Mouse (Mus musculus): ENCODE data around the gene Trafd1. TPM values are rescaled to one million over a fixed set of nuclear protein-coding genes. Genes with fewer than 3 reads are reported as not detected.
"Not testable (repeated sequence)": the region's sequence is repeated elsewhere in the genome, so short reads cannot be mapped to it uniquely, and the experiment has no call there.

Gene Trafd1
- polyA plus RNA-seq, 1 experiment from 2014 or later: 75.9 TPM

DNA sequence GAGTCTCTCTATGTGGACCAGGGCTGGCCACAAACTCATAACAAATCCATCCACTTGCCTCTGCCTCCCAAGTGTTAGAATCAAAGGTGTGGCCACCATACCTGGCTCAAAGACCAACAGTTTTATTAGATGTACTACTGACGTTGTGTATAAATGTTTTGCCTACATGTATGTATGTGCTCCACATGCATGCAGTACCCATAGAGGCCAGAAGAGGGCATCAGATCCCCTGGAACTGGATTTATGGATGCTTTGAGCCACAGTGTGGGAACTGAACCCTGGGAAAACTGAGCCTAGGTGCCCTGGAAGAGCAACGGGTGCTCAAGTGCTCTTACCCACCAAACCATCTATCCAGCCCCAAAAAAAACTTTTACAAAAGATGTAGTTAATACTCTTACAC is 4.7 kb downstream of the Trafd1 start:
- no peaks in the 10 kb centered on the region for H3K27me3 ChIP-seq
- no peaks in the 10 kb centered on the region for H3K9me3 ChIP-seq
- no peak overlapping the region for H3K4me2 ChIP-seq
- H3K4me1 ChIP-seq: peaks cover 16% of the 10 kb centered on the region
- ATAC-seq (ENCODE audit: insufficient number of reproducible peaks, low FRiP score, low TSS enrichment, low read depth): no peak
- no peak overlapping the region for H3K4me3 ChIP-seq
- peaks cover 63% of the 10 kb centered on the region for H3K36me3 ChIP-seq
- no peak overlapping the region for H3K27ac ChIP-seq
- WGBS: 87% methylated on average over 2 of the region's 2 CpGs
- no peak overlapping the region for H3K9ac ChIP-seq

DNA sequence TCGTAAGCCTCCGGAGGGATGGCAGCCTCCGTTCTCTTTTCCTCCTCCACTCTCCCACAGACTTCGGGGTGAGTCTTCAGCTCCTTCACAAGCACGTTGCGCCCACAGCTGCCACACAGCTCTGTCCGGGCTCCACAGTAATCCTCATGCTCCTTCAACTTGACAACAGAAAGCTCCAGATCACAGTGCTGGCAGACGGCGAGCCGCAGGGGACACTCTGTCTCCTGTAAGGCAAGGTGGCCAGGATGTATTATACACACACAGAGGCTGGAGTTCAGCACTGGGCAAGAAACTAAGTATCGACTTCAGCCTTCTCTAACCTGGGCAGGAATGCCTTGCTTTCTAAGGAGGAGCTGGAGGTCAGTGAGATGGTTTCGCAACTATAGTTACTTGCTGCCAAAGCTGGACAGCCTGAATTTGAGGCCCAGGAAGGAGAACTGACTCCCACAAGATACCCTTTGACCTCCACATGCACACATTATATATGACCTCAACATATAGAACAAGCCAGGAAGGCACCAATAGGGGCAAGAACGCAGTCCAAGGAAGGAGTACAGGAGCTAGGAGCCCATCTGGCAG is 6.7 kb downstream of the Trafd1 start:
- H3K36me3 ChIP-seq: peaks cover 78% of the 10 kb centered on the region
- ATAC-seq (ENCODE audit: insufficient number of reproducible peaks, low FRiP score, low TSS enrichment, low read depth): no peak
- peaks cover 7% of the 10 kb centered on the region for H3K4me1 ChIP-seq
- H3K9ac ChIP-seq: no peak overlapping the region
- no peak overlapping the region for H3K4me3 ChIP-seq
- H3K4me2 ChIP-seq: no peak overlapping the region
- H3K27ac ChIP-seq: no peak overlapping the region
- H3K9me3 ChIP-seq: no peaks in the 10 kb centered on the region
- 91% methylated on average over 13 of the region's 13 CpGs for WGBS
- H3K27me3 ChIP-seq: no peaks in the 10 kb centered on the region

DNA sequence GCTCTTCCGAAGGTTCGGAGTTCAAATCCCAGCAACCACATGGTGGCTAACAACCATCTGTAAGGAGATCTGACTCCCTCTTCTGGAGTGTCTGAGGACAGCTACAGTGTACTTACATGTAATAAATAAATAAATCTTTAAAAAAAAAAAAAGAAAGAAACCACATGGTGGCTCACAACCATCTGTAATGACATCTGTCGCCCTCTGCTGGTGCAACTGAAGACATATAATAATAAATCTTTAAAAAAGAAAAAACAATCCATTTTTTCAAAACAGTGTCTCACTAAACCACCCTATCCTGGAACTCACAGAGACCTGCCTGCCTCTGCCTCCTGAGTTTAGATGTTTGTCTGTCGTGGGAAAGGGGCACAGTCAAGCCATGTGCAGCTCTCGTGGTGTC is 8.5 kb downstream of the Trafd1 start:
- H3K9ac ChIP-seq; H3K4me3 ChIP-seq; H3K9me3 ChIP-seq; H3K4me2 ChIP-seq; ATAC-seq (ENCODE audit: insufficient number of reproducible peaks, low FRiP score, low TSS enrichment, low read depth); H3K4me1 ChIP-seq; H3K27ac ChIP-seq; H3K27me3 ChIP-seq: not testable (repeated sequence)
- H3K36me3 ChIP-seq: peaks cover 91% of the 10 kb centered on the region
- 75% methylated on average over 5 of the region's 5 CpGs for WGBS

DNA sequence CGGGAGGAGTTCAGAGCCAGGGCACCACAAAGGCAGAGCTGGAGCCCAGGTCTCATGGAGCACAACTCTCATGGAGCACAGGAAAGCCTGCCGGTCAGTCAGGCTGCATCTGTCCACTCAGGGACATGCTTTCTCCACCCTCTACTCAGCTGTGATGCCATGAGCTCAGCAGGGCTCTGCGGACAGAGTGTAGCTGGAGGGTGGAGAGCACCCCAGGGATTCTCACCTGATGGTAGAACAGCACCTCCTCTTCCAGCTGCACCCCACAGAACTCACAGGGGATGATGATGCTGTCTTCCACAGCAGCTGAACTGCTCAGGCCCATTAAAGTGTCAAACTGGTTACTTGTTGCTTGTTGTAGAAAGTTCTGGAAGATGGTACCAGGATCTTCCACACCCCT is 10.6 kb downstream of the Trafd1 start:
- H3K27me3 ChIP-seq: no peaks in the 10 kb centered on the region
- peaks cover 85% of the 10 kb centered on the region for H3K36me3 ChIP-seq
- H3K4me3 ChIP-seq: no peak overlapping the region
- H3K27ac ChIP-seq: no peak overlapping the region
- H3K4me1 ChIP-seq: no peaks in the 10 kb centered on the region
- no peak overlapping the region for H3K4me2 ChIP-seq
- H3K9ac ChIP-seq: no peak overlapping the region
- WGBS: 90% methylated on average over 3 of the region's 3 CpGs
- ATAC-seq (ENCODE audit: insufficient number of reproducible peaks, low FRiP score, low TSS enrichment, low read depth): no peak
- H3K9me3 ChIP-seq: no peaks in the 10 kb centered on the region

DNA sequence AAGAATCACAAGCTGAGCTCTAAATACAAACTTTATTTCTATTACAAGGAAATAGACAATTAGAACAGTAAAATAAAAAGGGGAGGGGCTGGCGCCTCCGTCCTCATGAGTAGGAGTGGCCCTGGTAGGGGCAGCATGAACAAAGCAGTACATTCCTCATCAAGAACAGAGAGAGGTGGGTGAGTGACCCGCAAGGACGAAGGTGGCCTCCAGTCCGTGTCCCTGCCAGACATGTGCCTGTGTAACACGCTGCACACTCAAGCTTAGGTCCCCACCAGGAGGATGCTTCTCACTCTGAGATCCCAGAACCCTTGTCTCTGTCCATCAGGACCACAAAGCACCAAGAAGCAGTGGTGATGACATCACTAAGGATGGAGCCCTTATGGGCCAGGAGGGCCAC is 13.7 kb downstream of the Trafd1 start:
- H3K27me3 ChIP-seq: no peaks in the 10 kb centered on the region
- WGBS: 93% methylated on average over 6 of the region's 6 CpGs
- H3K4me2 ChIP-seq: no peak overlapping the region
- no peak for ATAC-seq (ENCODE audit: insufficient number of reproducible peaks, low FRiP score, low TSS enrichment, low read depth)
- H3K4me3 ChIP-seq: no peak overlapping the region
- H3K36me3 ChIP-seq: peaks cover 83% of the 10 kb centered on the region
- no peaks in the 10 kb centered on the region for H3K9me3 ChIP-seq
- H3K9ac ChIP-seq: no peak overlapping the region
- H3K27ac ChIP-seq: no peak overlapping the region; the same call in 1 of the 2 replicates
- no peaks in the 10 kb centered on the region for H3K4me1 ChIP-seq

DNA sequence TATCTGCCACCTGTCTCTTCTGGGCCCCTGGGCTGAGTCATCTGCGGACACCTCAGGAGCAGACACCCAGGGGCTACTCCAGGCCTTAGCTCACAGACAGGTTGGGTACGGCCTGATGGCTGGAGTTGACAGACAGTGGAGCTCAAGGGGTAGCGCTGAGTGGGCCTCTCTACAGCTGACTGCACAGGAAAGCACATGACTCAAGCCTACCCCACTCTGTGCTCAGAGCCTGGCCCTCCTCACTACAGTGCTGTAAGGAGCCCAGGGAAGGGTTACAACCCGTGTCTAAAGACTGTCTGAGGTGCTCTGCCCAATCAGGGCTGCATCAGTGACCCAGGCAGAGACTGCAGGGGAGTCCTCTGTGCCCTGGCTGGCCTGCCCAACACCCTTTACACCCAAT is 18.2 kb downstream of the Trafd1 start:
- peak; percentile 41; the same call in 1 of the 2 replicates for ATAC-seq (ENCODE audit: insufficient number of reproducible peaks, low FRiP score, low TSS enrichment, low read depth)
- 84% methylated on average over 4 of the region's 4 CpGs for WGBS
- peaks cover 89% of the 10 kb centered on the region for H3K36me3 ChIP-seq
- no peak overlapping the region for H3K4me3 ChIP-seq
- H3K27ac ChIP-seq: no peak overlapping the region
- no peak overlapping the region for H3K4me2 ChIP-seq
- H3K9ac ChIP-seq: no peak overlapping the region
- no peaks in the 10 kb centered on the region for H3K4me1 ChIP-seq
- H3K27me3 ChIP-seq: no peaks in the 10 kb centered on the region
- H3K9me3 ChIP-seq: no peaks in the 10 kb centered on the region

DNA sequence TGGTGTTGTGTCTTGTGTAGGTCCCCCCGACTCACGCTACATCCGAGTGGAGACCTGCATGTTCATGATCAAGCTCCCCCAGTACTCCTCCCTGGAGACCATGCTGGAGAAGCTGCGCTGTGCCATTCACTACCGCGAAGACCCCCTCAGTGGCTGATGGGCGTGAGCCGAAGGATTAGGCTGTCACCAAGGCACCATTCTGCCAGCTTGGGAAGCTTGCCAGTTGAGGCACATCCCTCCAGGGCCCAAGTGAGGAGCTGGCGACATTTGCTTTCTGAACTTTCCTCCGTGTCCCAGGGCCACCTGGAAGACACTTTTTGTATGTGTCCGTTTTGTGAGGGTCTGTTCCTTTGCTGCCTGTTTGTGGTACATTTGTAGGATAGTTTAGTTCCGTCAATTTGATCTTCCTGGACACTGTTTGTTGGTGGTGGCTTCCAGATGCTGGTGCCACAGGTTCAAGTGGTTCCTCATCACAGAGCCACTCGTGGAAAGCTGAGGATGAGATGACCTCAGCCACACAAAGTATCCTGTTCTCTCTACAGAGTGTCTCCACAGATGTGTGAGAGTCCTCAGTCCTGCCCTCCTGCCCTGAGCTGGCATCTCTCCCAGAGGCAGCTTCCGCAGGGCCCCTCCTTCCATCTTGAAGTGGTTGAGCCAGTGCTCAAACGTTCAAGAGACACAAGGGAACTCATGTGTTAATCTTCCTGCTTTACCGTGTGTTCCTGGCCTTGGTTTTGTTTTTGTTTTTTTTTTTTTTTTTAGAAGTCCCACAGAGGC is 18.8 kb downstream of the Trafd1 start:
- 79% methylated on average over 16 of the region's 16 CpGs for WGBS
- Histone ChIP-seq H3K27me3 (no peaks in the 10 kb centered on the region), H3K4me3 (no peak overlapping the region), H3K4me2 (no peak overlapping the region), H3K36me3 (peaks cover 89% of the 10 kb centered on the region), H3K9me3 (no peaks in the 10 kb centered on the region), H3K4me1 (no peaks in the 10 kb centered on the region), H3K9ac (no peak overlapping the region), H3K27ac (no peak overlapping the region)
- ATAC-seq (ENCODE audit: insufficient number of reproducible peaks, low FRiP score, low TSS enrichment, low read depth): no peak

DNA sequence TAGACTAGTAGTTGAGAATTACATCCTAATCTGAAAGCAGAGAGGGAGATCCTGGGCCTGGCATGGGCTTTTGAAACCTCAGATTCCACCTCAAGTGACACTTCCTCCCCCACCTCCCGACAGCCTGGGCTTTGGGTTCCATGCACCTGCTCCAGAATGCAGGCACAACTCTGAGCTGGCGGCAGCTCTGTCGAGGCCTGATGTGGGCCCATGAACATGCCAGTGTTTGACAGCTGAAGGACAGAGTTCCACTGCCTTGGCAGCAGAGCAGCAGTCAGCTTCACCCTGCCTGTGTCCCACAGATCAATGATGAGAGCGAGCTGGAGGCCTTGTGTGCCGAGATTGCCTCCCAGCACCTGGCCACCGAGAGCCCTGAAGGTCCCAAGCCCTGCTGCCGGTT is 22.0 kb downstream of the Trafd1 start:
- no peak overlapping the region for H3K27ac ChIP-seq
- no peaks in the 10 kb centered on the region for H3K4me1 ChIP-seq
- no peak overlapping the region for H3K9ac ChIP-seq
- 85% methylated on average over 7 of the region's 7 CpGs for WGBS
- H3K27me3 ChIP-seq: no peaks in the 10 kb centered on the region
- H3K36me3 ChIP-seq: peaks cover 100% of the 10 kb centered on the region
- H3K4me3 ChIP-seq: no peak overlapping the region
- no peak for ATAC-seq (ENCODE audit: insufficient number of reproducible peaks, low FRiP score, low TSS enrichment, low read depth)
- no peaks in the 10 kb centered on the region for H3K9me3 ChIP-seq
- H3K4me2 ChIP-seq: no peak overlapping the region

DNA sequence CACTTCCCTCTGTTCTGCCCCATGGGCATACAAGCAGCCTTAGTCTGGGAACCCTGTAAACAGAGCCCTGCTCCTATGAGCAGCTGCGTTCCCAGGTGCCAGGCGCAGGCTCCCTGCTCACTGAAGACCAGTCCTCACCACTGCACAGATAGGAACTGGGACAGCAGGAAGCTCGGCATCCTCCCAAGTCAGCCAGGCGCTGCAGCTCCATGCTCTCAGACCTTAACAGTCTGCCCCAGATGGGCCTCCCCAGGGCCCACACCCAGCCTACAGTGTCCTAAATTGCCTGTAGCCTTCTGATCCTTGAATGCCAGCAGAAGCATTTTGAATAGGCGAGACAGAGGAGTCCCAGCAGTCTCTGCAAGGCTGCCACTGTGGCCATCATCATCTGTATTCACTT is 23.7 kb downstream of the Trafd1 start:
- no peaks in the 10 kb centered on the region for H3K27me3 ChIP-seq
- H3K4me1 ChIP-seq: no peaks in the 10 kb centered on the region
- no peak for ATAC-seq (ENCODE audit: insufficient number of reproducible peaks, low FRiP score, low TSS enrichment, low read depth)
- H3K4me2 ChIP-seq: no peak overlapping the region
- H3K9ac ChIP-seq: no peak overlapping the region
- no peaks in the 10 kb centered on the region for H3K9me3 ChIP-seq
- peaks cover 99% of the 10 kb centered on the region for H3K36me3 ChIP-seq
- no peak overlapping the region for H3K4me3 ChIP-seq
- WGBS: 75% methylated on average over 5 of the region's 5 CpGs
- no peak overlapping the region for H3K27ac ChIP-seq

DNA sequence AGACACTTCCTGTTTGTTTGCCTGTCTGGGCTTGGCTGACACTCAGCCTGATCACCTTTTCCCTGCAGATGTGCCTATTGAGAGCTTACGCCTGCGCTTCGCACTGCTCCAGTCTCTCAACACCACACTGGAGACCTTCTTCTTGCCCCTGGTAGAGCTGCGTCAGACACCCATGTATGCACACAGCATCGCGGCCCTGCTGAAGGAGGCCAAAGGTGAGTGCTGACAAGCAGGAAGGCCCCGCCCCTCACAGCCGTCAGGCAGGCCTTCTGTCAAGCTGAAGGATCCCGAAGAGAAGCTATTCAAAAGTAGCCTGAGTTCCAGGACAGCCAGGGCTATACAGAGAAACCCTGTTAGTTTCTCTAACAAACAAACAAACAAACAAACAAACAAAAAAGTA is 26.2 kb downstream of the Trafd1 start:
- H3K27me3 ChIP-seq: no peaks in the 10 kb centered on the region
- H3K4me1 ChIP-seq: no peaks in the 10 kb centered on the region
- peaks cover 98% of the 10 kb centered on the region for H3K36me3 ChIP-seq
- H3K9me3 ChIP-seq: no peaks in the 10 kb centered on the region
- WGBS: 78% methylated on average over 9 of the region's 9 CpGs
- H3K27ac ChIP-seq: no peak overlapping the region
- ATAC-seq (ENCODE audit: insufficient number of reproducible peaks, low FRiP score, low TSS enrichment, low read depth): no peak
- H3K4me2 ChIP-seq: no peak overlapping the region
- no peak overlapping the region for H3K4me3 ChIP-seq
- no peak overlapping the region for H3K9ac ChIP-seq

DNA sequence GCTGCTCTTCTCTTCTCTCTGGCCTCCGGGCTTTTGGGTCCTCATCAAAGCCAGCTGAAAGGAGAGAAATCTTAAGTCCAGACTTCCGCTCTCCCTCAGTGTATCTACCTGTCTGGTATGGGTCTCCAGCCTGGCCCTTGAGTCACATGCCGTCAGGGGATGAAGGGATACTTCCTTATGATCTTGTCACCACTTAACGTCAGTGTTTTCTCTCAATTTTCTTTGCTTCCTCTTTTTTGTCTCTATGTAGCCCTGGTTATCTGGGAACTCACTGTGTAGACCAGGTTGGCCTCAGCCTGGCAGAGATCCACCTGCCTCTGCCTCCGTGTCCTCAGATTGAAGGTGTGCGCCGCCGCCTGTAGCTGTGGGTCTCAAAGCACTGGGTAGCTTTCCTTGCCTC is 41.4 kb downstream of the Trafd1 start:
- Histone ChIP-seq H3K4me2 (no peak overlapping the region), H3K36me3 (peaks cover 87% of the 10 kb centered on the region), H3K27me3 (no peaks in the 10 kb centered on the region), H3K27ac (no peak overlapping the region), H3K4me3 (no peak overlapping the region), H3K4me1 (no peaks in the 10 kb centered on the region), H3K9me3 (no peaks in the 10 kb centered on the region), H3K9ac (no peak overlapping the region)
- ATAC-seq (ENCODE audit: insufficient number of reproducible peaks, low FRiP score, low TSS enrichment, low read depth): no peak
- 92% methylated on average over 8 of the region's 8 CpGs for WGBS

DNA sequence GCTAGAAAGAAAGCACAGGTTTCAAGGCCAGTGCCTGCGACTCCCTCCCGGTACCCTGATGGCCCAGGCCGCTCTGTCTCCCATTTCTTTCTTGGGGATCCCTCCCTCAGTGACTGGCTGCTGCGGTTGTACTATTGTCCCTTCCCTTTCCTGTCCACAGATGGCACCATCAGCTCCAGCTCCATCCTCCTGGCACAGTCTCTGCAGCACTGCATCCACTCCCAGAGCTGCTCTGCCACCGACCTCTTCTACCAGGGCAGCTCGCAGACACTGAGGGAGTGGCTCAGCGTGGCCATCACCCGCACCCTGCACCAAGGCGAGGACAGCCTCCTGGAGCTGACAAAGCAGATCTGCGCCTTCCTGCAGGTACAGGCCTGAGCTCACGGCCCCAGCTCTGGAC is 42.9 kb downstream of the Trafd1 start:
- Histone ChIP-seq H3K9me3 (no peaks in the 10 kb centered on the region), H3K27ac (no peak overlapping the region), H3K4me2 (no peak overlapping the region), H3K9ac (no peak overlapping the region), H3K4me3 (no peak overlapping the region), H3K4me1 (no peaks in the 10 kb centered on the region), H3K36me3 (peaks cover 84% of the 10 kb centered on the region), H3K27me3 (no peaks in the 10 kb centered on the region)
- ATAC-seq (ENCODE audit: insufficient number of reproducible peaks, low FRiP score, low TSS enrichment, low read depth): no peak
- WGBS: 88% methylated on average over 11 of the region's 11 CpGs
